Mouse (Mus musculus): Measurements from ENCODE around the gene Gm9837. TPM values are rescaled to one million over a fixed set of nuclear protein-coding genes. Genes with fewer than 3 reads are reported as not detected.

The Gm9837 gene
- total RNA-seq (2023; ENCODE audit: inconsistent age) = not detected in 4 replicates

GRCm38 (mm10) chr11:53469968-53470695 is at the start of gene Gm9837:
Gm9837 (minus strand) TSS chr11:53470479.

GRCm38 (mm10) chr11:53519207-53520121 is 49.2 kb upstream of the Gm9837 start, which contains the start of gene Sept8:
Sept8 (plus strand) TSS chr11:53519257.

GRCm38 (mm10) chr11:53479783-53480301 is 9.6 kb upstream of the Gm9837 start, which contains the start of the genes Gm9945 and Sowaha:
Gm9945 (plus strand) TSS chr11:53480166.
Sowaha (minus strand) TSS chr11:53480274.

GRCm38 (mm10) chr11:53456474-53457371 is 13.6 kb downstream of the Gm9837 start, which contains the start of the genes Gm10447 and Shroom1:
Gm10447 (minus strand) TSS chr11:53457110.
Shroom1 (plus strand) TSS chr11:53457205.

GRCm38 (mm10) chr11:53430670-53431346 is 39.5 kb downstream of the Gm9837 start, which contains the start of the genes Uqcrq and Gdf9:
Uqcrq (minus strand) TSS chr11:53430831.
Gdf9 (plus strand) TSS chr11:53431023.

GRCm38 (mm10) chr11:53423036-53423435 is 47.2 kb downstream of the Gm9837 start, which contains the start of gene Leap2:
Leap2 (minus strand) TSS chr11:53423170.

Other genes with a start within 250 kb of the Gm9837 start
- gene Hspa4, start 170.0 kb downstream of the Gm9837 start, total RNA-seq (2023; ENCODE audit: inconsistent age) = 107 to 132 TPM (median 116 TPM) in 4 replicates
- 15.6 to 20.7 TPM (median 16.7 TPM) in 4 replicates for gene Zcchc10, start 145.8 kb downstream of the Gm9837 start, total RNA-seq (2023; ENCODE audit: inconsistent age)
- gene Aff4, start 119.6 kb downstream of the Gm9837 start, total RNA-seq (2023; ENCODE audit: inconsistent age) = 278 to 365 TPM (median 344 TPM) in 4 replicates
- gene Leap2, start 47.3 kb downstream of the Gm9837 start, total RNA-seq (2023; ENCODE audit: inconsistent age) = not detected in 4 replicates
- gene Uqcrq, start 39.6 kb downstream of the Gm9837 start, total RNA-seq (2023; ENCODE audit: inconsistent age) = 138 to 153 TPM (median 150 TPM) in 4 replicates
- gene Gdf9, start 39.5 kb downstream of the Gm9837 start, total RNA-seq (2023; ENCODE audit: inconsistent age) = 0.39 to 0.94 TPM (median 0.77 TPM) in 4 replicates
- not detected in 4 replicates for gene Gm10447, start 13.4 kb downstream of the Gm9837 start, total RNA-seq (2023; ENCODE audit: inconsistent age)
- not detected in 4 replicates for gene Shroom1, start 13.3 kb downstream of the Gm9837 start, total RNA-seq (2023; ENCODE audit: inconsistent age)
- gene Gm9945, start 9.7 kb upstream of the Gm9837 start, total RNA-seq (2023; ENCODE audit: inconsistent age) = not detected in 4 replicates
- gene Sowaha, start 9.8 kb upstream of the Gm9837 start, total RNA-seq (2023; ENCODE audit: inconsistent age) = not detected in 4 replicates
- 0.22 to 0.54 TPM in 2 of 4 replicates, not detected in the others for gene Sept8, start 48.8 kb upstream of the Gm9837 start, total RNA-seq (2023; ENCODE audit: inconsistent age)
- 3.0 to 8.7 TPM (median 6.1 TPM) in 4 replicates for gene Kif3a, start 96.9 kb upstream of the Gm9837 start, total RNA-seq (2023; ENCODE audit: inconsistent age)
- not detected in 4 replicates for gene Il4, start 148.2 kb upstream of the Gm9837 start, total RNA-seq (2023; ENCODE audit: inconsistent age)
- not detected in 4 replicates for gene Il13, start 164.2 kb upstream of the Gm9837 start, total RNA-seq (2023; ENCODE audit: inconsistent age)
- 27.9 to 36.2 TPM (median 28.8 TPM) in 4 replicates for gene Rad50, start 236.8 kb upstream of the Gm9837 start, total RNA-seq (2023; ENCODE audit: inconsistent age)